Mouse (Mus musculus) lung, postnatal 36 days (tissue): ENCODE measurements at regions not wholly inside any gene's neighbourhood (a gene's known extent, or its start where the extent isn't known, plus 50 kb on each side); places are given as distances from the start of the nearest gene placed in this dataset.

ENCODE experiments used
- DNase-seq: peaks from one replicate; pipeline ENCODE4 v3.0.0; 2022; ENCODE audit warnings: mixed read lengths

GRCm38 (mm10) chr14:90935626-90936025, 2464.4 kb upstream of the Pcdh20 start:
- peak; percentile 2 for DNase-seq

- no peak for DNase-seq
Observed at GRCm38 (mm10) chr14:90905270-90905669, 2434.1 kb upstream of the Pcdh20 start.

- DNase-seq: no peak
Observed at GRCm38 (mm10) chr14:90889738-90890137, 2418.5 kb upstream of the Pcdh20 start.
